Mouse (Mus musculus) spleen, adult 18-20 months (tissue): Measurements from ENCODE around the gene Gm30191.
"Not testable (repeated sequence)": the region's sequence is repeated elsewhere in the genome, so short reads cannot be mapped to it uniquely, and the experiment has no call there.

Source experiments
- DNase-seq, 2 experiments: peaks; one replicate each; pipeline ENCODE4 v3.0.0; 2022; ENCODE audit warnings: mixed read lengths in 2 of 2

Gm30191 gene

DNA sequence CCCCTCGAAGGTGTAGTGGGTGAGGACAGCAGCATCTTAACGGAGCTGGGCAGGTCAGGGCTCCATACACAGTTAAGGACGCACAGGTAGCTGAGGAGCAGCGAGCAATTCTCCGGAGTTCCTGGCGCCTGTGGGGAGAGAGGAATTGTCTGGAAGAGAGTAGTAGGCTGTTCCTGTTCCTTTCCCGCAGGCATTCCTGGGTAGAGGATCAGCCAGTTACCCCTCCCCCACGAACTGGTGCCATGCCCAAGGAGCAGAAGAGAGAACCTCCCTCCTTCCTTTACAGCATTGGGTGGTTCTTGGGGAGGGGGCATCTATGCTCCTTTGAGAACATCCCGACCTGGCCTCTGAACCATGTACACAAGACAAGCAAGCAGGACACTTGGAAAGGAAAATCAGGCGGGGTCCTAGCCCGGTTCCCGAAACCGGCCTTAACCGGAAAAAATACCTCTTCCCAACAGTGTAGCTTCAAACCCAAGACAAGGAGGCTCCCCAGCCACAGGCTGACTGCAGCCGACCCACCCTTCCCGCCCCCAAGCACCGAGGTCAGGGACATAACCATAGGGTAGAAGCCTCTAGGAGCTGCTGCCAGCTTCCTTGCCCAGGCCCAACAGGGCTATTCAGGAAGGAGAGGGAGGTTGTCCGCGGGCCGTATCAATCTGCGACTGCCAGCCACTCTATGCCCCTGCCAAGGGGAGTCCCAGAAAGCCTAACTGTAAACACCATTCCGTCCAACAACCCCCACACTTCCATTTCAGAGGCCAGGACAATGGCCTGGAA is 5.6 kb downstream of the Gm30191 start:
- DNase-seq: no peak

DNA sequence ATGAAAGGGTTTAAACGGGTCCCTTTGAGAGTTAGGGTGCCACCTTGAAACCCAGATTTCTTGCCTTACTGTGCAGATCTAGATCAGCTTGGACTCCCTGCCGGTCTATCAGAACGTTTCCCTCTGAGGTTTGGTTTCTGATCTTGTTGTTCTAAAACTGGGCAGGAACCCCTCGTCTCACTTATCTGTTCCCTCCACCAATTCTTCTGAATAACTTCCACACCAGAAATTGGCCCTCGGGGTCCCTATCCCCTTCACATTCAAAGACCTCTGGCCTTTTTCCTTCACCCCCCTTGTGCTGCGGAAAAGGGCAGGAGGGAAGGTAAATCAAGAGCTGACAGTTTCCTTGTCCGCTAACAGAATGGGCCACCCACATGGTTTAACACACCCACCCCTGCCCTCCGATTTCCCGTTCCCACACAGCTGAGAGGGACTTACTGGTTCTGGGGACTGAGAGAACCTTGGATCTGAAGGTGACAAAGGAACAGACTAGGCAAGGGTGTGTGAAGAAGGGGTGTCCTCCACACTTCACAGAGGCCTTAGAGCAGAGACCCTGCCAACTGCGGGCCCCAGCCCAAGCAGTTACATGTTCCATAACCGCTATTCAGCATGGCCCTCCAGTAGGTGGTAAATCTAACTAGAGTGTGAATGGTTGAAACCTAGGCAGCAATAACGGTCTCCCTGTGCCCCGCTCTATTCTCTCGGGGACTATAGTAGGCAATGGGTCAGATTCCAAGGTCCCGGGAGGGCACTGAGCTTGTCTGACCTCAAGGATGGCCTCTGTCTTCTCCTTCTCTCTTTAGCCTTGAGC is 6.4 kb downstream of the Gm30191 start:
- no peak for DNase-seq

DNA sequence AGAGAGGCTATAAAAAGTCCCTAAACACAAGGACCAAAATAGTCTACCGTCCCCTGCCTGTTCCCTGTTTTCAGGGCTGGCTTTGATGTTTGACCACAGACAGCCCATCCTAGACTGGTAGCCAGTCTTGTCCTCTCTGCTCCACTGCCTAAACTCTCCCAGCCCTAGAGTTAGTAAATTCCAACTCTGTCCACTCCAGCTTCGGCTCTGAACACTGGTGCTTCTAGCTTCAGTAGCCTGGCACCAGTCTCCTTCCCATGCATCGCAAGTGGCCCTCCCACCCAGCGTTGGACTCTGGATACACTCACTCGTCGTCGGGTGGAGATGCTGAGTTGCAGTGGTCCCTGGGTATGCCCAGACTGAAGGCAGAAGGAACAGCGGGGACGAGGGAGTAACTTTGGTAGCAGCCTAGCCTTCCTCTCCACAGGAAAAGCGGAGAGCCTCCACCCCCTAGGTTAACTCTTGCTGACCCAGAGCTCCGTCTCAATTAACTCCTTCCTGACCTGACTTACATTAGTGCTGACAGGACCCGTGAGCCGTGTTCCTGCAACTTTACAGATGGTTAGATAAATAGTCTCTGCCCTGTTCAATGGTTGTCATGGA is 7.1 kb downstream of the Gm30191 start, which contains the start of gene Grrp1:
Grrp1 (minus strand) TSS at position 385 of the 603 bp plus-strand sequence.
- DNase-seq: no peak

DNA sequence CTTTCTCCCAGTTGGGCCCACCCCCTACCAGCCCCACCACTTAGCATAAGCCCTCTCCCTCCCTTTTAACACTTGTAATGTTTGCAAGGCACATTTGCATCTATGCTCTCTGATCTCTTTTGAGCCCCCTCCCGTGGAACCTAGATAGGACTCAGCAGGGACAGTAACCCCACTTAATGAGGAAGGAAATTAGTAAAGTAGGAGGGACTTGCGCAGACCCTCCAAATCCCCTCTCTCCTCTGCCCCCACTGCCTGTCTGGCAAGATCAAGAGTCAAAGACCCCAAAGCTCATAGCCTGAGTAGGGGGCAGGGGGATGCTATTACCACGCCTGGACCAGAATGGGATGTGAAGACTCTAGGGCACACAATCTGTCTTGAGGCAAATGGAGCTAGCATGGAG is 8.1 kb downstream of the Gm30191 start:
- DNase-seq: no peak

DNA sequence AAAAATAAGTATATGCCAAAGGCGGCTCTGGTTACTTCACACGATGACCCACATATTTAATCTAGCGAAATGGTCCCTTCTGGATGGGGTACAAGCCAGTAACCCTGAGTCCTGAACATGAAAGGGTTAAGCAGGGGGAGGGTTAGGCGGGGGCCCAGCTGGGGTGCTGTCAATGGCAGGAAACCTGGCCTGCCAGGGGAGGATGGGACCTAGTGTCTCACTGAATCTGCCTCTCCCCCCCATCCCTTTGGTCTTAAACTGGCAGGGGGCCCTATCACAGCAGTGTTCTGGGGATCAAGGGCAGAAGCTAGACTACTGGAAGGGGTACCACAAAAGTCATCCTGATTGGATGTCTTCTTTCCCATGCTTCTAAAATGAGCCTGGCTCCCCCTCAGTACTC is 9.1 kb downstream of the Gm30191 start:
- no peak for DNase-seq

DNA sequence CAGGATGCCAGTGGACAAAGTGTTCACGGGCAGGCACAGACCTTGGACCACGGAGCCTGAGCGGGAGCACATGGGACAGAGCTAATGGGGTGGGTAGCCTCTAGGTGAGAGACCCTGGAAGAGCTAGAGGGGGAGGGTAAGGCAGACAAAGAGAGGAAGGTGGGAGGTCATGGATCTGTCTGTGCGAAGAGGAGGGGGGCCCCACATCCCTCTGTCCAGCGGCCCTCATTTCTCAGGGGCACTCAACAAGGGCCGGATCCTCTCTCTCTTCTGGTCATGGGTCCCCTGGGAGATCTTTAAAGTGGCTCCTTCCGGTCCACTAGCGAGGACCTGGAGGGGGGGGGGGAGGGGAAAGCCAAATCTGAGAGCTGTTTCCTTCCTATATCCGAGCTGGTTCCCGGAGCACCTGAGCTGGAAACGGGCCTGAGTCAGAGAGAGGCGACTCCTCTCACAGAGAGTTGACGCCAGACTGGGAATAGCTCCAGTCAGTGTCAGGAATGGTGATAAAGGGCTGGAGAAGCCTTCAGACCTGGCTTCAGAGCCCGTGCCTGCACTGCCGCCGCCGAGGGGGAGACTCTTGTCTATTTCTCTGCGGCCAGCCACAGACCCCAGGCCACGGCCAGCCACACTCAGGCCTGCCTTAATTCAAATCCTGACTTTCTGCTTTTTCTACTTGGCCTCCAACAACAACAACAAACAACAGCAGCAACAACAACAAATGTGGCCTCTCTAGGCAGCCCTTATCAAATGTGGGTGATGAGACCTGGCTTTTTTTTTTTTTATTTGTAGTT is 9.9 kb downstream of the Gm30191 start:
- DNase-seq: no peak

DNA sequence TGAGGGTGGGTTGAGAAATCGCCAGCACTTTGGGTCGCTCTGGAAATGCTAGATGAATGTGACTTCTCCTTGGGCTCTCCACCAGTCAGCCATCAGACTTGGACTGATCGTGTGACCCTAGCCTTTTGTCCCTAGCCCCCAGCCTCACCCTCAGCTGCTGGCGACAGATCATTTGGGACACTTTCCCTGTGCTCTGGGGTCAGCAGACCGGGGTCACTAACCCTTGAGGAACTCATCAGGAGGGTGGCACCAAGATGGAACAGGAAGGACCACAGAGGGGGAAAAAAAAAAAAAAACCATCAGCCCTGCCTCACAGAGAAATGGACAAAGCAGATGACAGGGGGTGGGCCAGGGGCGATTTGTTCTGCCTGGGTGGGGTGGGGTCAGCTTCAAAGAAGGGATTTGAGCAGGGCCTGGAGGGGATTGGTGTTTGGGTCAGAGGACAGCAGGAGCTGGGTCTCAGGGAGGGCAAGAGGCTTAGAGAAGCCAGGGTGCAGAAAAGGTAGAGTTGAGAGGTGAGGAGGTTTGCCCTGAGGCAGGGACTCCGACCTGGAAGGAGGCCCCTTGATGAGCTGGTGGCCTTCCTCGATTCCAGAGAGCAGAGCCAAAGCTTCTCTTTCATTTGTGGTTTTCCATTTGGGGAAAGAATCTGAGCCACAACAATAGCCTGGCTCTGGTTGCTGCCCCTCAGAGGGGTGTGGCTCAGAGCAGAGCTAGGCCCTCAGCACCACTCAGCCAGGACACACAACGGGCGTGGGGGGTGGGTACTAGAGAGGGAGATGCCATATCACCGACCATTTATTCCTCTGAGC is 10.7 kb downstream of the Gm30191 start:
- DNase-seq: no peak

DNA sequence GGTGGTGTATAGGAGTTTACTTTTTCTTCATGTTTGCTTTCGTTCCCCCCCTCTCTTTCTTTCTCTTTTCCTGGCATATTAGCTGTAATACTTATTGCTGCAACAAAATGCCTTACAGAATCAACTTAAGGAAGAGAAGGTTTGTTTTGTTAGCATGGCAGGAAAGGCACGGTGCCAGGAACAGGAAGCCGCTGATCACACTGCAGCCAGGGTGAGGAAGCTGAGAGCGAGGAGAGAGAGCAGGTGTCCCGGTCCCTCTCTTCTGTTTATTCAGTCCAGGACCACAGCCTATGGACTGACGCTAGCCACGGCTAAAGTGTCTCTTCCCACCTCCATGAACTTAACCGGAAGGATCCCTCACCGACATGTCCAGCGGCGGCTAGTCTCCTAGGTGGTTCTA is 11.6 kb downstream of the Gm30191 start:
- DNase-seq: no peak

DNA sequence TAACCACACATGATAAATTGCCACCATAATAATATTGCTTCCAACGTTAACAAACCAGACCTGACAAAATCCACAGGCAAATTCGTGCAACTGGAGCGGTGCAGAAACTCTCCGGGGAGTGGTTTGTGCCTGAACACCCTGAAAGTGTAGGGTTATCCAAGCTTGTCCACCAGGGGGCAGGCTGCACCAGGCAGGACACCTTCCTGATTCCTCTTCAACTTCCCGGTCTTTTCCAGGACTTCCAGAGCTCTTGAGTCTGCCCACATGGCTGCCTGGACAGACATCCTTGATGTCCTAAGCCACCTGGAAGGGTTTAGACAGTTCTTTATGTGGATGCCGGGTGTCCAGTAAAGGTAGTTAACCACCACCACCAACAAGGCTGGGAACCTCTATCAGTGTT is 16.5 kb downstream of the Gm30191 start:
- DNase-seq: peak in 1 of 2 experiments; percentile 44

DNA sequence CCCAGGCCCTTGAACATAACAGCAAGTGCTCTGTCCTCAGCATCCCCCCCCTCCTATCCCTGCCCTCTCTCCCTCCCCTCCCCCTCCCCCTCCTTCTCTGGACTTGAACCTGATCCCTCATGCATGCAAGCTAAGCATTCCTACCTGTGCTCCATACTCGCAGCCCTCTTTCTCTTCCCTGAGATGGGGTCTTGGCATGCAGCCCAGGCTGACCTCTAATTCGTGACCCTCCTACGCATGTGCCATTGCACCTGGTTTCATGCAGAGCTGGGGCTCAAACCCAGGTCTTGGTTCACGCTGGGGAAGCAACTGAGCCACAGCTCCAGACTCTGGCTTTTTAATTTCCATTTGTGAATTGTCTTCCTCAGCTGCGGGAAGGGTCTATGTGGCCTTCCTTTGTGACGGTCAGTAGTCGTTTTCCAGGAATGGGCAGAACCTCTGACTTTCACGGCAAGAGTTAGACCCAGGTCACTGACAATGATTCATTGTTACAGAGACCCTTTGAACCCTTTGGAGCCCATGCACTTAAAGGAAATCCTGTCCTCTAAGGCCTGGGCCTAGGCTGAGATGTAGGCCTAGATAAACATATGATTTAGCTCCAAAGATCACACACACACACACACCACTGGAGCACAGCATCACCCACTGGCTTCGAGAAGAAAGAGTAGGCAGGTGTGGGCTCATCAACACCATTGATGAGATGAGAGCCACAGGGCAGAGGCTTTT is 19.3 kb downstream of the Gm30191 start:
- DNase-seq: no peak

DNA sequence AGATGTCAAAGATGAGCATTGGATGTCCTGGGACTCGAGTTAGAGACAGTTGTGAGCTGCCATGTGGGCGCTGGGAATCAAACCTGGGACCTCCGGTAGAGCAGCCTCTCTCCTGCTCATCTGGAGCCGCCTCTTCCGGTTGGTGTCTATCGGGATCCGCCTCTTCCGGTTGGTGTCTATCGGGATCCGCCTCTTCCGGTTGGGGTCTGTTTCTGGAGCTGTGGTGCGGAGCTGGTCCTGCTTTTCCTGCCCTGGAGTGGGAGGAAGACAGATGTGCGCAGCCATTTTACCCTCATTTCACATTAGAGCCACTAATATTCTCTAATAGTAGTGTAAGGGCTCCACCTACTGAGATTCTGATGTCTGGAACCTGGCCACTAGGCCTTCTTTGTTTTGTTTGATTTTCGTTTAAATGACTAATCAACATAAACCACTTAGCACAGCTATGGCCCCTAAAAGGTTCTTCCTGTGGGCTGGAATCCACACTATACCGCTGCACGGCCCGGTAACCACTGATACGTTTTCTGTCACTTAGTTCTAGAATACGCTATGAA is 21.4 kb downstream of the Gm30191 start:
- DNase-seq: no peak

DNA sequence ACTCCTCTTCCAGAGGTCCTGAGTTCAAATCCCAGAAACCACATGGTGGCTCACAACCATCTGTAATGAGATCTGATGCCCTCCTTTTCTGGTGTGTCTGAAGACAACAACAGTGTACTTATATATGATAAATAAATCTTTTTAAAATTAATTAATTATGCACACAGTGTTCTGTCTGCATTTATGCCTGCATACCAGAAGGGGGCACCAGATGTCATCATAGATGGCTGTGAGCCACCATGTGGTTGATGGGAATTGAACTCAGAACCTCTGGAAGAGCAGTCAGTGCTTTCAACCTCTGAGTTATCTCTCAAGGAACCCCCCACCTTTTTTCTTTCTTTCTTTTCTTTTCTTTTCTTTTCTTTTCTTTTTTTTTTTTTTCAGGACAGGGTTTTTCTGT is 22.9 kb downstream of the Gm30191 start:
- not testable (repeated sequence) for DNase-seq

DNA sequence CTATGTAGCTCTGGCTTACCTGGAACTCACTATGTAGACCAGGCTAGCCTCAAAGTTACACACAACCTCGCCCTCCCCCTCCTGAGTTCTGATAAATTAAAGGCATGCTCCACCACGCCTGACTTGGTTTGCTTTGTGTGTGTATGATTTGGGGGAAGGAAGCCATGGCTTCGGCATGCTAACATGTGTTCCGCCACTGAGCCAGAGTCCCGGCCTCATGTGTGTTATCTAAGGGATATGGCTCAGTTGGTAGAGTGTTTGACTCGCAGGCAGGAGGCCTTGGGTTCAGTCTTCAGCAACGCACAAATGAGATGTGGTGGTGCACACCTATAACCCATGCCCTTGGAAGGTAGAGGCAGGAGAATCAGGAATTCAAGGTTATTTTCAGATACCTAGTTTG is 25.2 kb downstream of the Gm30191 start:
- no peak for DNase-seq

DNA sequence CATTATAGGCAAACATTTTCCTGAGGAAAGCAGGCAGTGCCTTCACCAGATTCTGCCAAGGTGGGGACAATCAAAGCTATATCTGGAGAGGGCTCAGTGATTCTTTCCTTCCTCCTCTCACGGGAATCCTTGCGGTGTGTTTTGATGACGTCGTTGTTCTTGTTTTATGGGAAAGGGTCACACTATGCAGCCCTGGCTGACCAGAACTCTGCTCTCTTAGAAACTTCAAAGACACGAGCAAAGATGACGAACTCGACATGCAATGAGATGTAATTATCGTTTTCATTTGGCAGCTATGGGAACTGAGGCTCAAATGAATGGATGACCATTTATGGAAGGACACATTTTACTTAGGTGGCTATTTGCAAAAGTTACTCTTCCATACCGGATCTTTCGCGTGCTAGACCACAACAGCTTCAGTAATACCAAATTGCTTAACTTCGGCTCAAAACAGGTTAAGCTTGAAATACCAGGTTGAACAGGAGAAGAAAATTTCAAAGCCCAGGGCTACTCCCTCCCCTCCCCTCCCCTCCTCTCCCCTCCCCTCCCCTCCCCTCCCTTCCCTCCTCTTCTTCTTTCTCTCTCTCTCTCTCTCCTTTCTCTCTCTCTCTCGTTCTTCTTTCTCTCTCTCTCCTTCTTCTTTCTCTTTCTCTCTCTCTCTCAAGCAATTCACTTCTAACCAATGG is 26.1 kb downstream of the Gm30191 start:
- no peak for DNase-seq

DNA sequence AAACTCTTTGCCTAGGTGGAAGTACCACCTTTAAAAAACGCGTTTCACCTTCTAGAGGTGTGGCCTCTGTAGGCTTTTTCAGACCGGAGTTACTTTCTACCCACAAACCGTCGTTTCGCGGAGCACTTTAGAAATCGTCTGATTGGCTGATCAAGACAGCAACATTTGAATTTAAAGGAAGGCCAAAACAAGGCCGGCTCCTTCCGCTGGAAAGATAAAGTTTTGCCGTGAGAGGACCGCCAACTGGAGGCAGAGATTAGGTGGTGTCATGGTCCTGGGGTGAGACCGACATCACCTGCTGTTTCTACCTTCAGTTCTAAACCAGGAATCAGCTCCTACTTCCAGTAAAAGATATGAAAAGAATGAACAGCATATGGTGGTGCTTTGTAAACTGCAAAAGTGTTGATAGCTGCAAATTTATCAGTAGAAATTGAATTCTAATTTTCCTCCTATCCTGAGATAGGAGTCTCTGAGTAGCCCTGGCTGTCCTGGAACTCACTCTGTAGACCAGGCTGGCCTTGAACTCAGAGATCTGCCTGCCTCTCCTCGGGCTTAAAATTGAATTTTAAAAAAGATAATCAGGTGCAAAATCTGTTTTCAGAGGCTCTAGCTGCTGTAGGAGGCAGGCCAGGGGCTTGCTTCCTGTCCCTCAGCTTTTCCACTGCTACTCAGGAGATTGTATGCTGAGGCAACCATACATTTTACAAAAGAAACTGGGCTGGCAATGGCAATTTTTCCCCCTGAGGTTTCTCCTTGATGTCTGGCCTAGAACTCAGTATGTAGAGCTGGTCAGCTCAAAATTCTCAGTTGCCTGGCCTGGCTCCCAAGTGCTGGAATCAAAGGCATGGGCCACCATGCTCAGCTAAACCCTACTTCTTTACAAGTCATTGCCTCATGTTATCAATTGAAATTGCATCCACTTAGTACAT is 26.9 kb downstream of the Gm30191 start:
- peak; percentile 25 to 31 for DNase-seq

DNA sequence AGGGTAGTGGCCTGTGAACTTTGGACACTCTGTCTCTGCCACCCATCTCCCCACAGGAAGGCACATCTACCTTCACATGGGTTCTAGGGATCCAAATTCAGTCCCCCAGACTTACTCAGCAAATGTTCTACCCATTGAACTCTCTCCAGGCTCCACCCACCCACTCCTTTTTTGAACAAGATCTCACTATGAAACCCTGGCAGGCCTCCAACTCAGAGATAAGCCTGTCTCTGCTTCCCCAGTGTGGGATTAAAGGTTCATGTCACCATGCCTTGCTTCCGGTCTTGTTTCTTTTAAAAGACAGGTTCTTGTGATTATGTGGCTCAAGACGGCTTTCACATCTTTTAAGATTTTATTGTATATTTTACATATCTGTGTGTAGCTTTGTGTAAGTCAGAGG is 38.2 kb downstream of the Gm30191 start:
- no peak for DNase-seq

DNA sequence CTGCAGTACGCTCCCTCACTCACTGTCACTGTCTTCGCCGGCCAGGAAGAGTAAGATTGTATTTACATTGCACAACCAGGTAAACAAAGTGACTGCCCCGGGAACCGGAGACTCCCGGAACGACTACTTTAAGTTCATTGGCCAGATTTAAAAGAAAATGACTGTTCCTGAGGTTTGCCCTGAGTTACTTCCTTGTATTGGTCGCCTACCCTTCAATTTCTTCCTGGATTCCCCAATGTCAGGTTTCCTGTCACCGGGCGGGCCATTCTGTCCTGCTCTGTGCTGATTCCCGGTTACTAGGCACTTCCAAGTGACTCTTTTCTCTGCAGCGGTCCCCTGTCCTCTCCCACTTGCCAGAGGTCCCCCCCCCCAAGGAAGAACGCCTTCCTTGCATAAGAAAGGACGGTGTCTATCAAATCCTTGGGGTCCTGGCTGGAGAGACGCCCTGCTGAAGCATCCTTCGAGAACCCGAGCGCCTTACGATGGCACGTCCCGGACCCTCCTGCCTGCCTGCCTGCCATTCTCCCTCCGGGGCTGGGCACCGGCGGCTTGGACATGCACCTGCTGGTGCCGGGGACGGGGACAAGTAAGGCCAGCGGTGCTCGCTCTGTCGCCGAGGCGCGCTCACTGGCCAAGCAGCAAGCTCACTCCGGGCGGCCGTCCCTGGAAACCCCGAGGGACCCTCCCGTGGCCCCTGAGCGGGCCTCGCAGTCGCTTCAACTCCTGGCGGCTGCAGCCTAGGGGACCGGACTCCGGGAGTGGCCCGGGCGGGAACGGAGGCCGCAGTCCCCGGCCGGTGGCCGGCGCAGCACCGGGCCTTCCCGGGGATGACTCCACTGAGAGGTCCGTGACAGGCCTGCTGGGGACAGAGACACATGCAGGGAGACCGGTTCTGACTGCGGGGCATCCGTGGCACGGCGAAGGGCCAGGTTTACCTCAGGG is 39.8 kb downstream of the Gm30191 start:
- no peak for DNase-seq

DNA sequence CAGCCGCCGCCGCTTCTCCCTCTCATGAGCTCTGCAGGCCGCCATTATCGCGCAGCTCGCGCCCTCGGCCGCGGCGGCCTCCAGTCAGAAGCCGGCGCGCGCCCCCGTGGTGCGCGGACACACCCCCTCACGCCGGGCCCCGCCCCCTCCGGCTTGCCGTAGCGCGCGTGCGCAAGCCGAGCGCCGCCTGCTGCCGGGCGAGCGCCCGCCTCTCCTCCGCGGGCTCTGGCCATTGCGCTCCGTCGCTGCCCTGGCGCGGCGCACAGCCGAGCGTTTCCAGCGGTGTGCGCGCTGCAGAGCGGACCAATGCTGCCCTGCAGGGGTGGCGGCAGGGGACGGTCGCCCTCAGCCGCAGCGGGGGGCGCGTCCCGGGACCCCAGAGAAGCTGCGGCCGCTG is 40.4 kb downstream of the Gm30191 start:
- peak; percentile 93 to 98 for DNase-seq
